Mouse (Mus musculus) myocyte (in vitro differentiated cells): ENCODE data around the gene Mbd6. TPM values are rescaled to one million over a fixed set of nuclear protein-coding genes. Genes with fewer than 3 reads are reported as not detected.

Experiments
- H3K27me3 ChIP-seq: one replicate; pipeline ENCODE4 v1.6.1; 2011; ENCODE audit not compliant: control insufficient read depth, insufficient read depth, insufficient read length
- H3K36me3 ChIP-seq: one replicate; pipeline ENCODE4 v1.6.1; 2011; ENCODE audit not compliant: control insufficient read depth, insufficient read depth
- H3K4me2 ChIP-seq: one replicate; pipeline ENCODE4 v1.6.1; 2011; ENCODE audit warnings: low read depth, control low read depth
- H3K4me3 ChIP-seq: one replicate; pipeline ENCODE4 v1.5.1; 2011; ENCODE audit warnings: mild to moderate bottlenecking, control low read depth, moderate library complexity
- H3K79me2 ChIP-seq: one replicate; pipeline ENCODE4 v1.6.1; 2011; ENCODE audit not compliant: control insufficient read depth, insufficient read depth
- H3ac ChIP-seq: one replicate; pipeline ENCODE4 v1.6.1; 2011; ENCODE audit not compliant: control insufficient read depth, insufficient read length
- CEBPB ChIP-seq: IDR thresholded peaks from 2 replicates; pipeline ENCODE4 v1.6.1; 2011; ENCODE audit warnings: mild to moderate bottlenecking, moderate library complexity; ENCODE audit not compliant: poor library complexity, insufficient read depth, severe bottlenecking
- E2F4 ChIP-seq: IDR thresholded peaks from one replicate; pipeline ENCODE4 v1.6.1; 2011; ENCODE audit warnings: mild to moderate bottlenecking, control low read depth, moderate library complexity; ENCODE audit not compliant: insufficient read depth
- MAX ChIP-seq: IDR thresholded peaks from one replicate; pipeline ENCODE4 v1.6.1; 2011; ENCODE audit warnings: low read depth, mild to moderate bottlenecking, control low read depth
- MYOD1 ChIP-seq, 3 experiments: IDR thresholded peaks; one replicate each; pipeline ENCODE4 v1.6.1; 2011; ENCODE audit warnings: control low read depth in 2 of 3, low read depth in 2 of 3, mild to moderate bottlenecking in 2 of 3, moderate library complexity in 1 of 3; ENCODE audit not compliant: insufficient read length in 2 of 3, control insufficient read depth in 1 of 3
- MYOG ChIP-seq, 3 experiments: IDR thresholded peaks; one replicate each; pipeline ENCODE4 v1.6.1; 2011; ENCODE audit warnings: control low read depth in 2 of 3, low read depth in 2 of 3, mild to moderate bottlenecking in 2 of 3; ENCODE audit not compliant: insufficient read length in 2 of 3, control insufficient read depth in 1 of 3, insufficient read depth in 1 of 3
- POLR2A ChIP-seq: IDR thresholded peaks from one replicate; pipeline ENCODE4 v1.6.1; 2011; ENCODE audit warnings: low read depth, mild to moderate bottlenecking, control low read depth, moderate library complexity; ENCODE audit not compliant: insufficient read length
- POLR2AphosphoS2 ChIP-seq: IDR thresholded peaks from one replicate; pipeline ENCODE4 v1.6.1; 2011; ENCODE audit warnings: low read depth, control low read depth; ENCODE audit not compliant: insufficient read length
- REST ChIP-seq: IDR thresholded peaks from one replicate; pipeline ENCODE4 v1.6.1; 2011; ENCODE audit warnings: mild to moderate bottlenecking, control low read depth, moderate library complexity; ENCODE audit not compliant: insufficient read depth, insufficient read length
- SRF ChIP-seq: IDR thresholded peaks from one replicate; pipeline ENCODE4 v1.6.1; 2011; ENCODE audit warnings: low read depth; ENCODE audit not compliant: control insufficient read depth, insufficient read length
- TCF12 ChIP-seq: IDR thresholded peaks from one replicate; pipeline ENCODE4 v1.6.1; 2011; ENCODE audit warnings: mild to moderate bottlenecking, control low read depth; ENCODE audit not compliant: poor library complexity, insufficient read depth, severe bottlenecking
- TCF3 ChIP-seq: IDR thresholded peaks from one replicate; pipeline ENCODE4 v1.6.1; 2011; ENCODE audit warnings: low read depth, control low read depth; ENCODE audit not compliant: insufficient read length
- USF1 ChIP-seq: IDR thresholded peaks from one replicate; pipeline ENCODE4 v1.6.1; 2011; ENCODE audit warnings: low read depth, mild to moderate bottlenecking, control low read depth, moderate library complexity
- polyA plus RNA-seq: library from polyadenylated mRNA; unstranded; fragments of >200 nt; fragmentation: generic; extraction: Trizol; gene quantifications from one replicate; pipeline ENCODE4 v1.2.1, GENCODE M21; 2012; ENCODE audit warnings: missing spikeins

Gene Mbd6
- polyA plus RNA-seq, 1 experiment, result 24.7 TPM

- Histone ChIP-seq H3K27me3 (no peaks in the 10 kb centered on the region), H3K79me2 (peaks cover 35% of the 10 kb centered on the region), H3K36me3 (peaks cover 10% of the 10 kb centered on the region), H3K4me2 (peak overlapping the region; percentile 8), H3ac (no peak overlapping the region), H3K4me3 (no peak overlapping the region)
- TF ChIP-seq MYOD1 (IDR thresholded peaks at IDR 0.05; ENCODE audit: control insufficient read depth in 1 of 3, insufficient read length in 2 of 3, low read depth in 2 of 3) (peak in 1 of 3 experiments; percentile 36), POLR2A (peak; percentile 41), REST (no peak), POLR2AphosphoS2 (peak; percentile 62), MYOG (IDR thresholded peaks at IDR 0.05; ENCODE audit: control insufficient read depth in 1 of 3, insufficient read depth in 1 of 3, insufficient read length in 2 of 3, low read depth in 2 of 3) (peak in 1 of 3 experiments; percentile 36), MAX (no peak), CEBPB (no peak), SRF (no peak)
These were observed 20.4 kb downstream of the Mbd6 start for GRCm38 (mm10) chr10:127268401-127268800.

- Histone ChIP-seq H3K79me2 (peaks cover 35% of the 10 kb centered on the region), H3K4me3 (peak overlapping the region; percentile 60), H3ac (peak overlapping the region; percentile 61), H3K27me3 (peaks cover 10% of the 10 kb centered on the region), H3K36me3 (no peaks in the 10 kb centered on the region), H3K4me2 (peak overlapping the region; percentile 85)
- TF ChIP-seq CEBPB, result no peak
- no peak for TF ChIP-seq REST
- TF ChIP-seq E2F4, result no peak
- no peak for TF ChIP-seq POLR2AphosphoS2
- TF ChIP-seq SRF, result no peak
- no peak for TF ChIP-seq MYOD1 (IDR thresholded peaks at IDR 0.05; ENCODE audit: control insufficient read depth in 1 of 3, insufficient read length in 2 of 3, low read depth in 2 of 3)
- no peak for TF ChIP-seq MYOG (IDR thresholded peaks at IDR 0.05; ENCODE audit: control insufficient read depth in 1 of 3, insufficient read depth in 1 of 3, insufficient read length in 2 of 3, low read depth in 2 of 3)
- no peak for TF ChIP-seq USF1
- TF ChIP-seq TCF12, result no peak
- TF ChIP-seq TCF3, result no peak
- no peak for TF ChIP-seq POLR2A
- no peak for TF ChIP-seq MAX
These were observed 21.5 kb downstream of the Mbd6 start for GRCm38 (mm10) chr10:127267318-127267717.

GRCm38 (mm10) chr10:127266112-127267091 lies 22.4 kb downstream of the Mbd6 start, which contains the start of gene Dctn2:
Gene Dctn2, plus strand, starts transcription at chr10:127266368.
- peak; percentile 84 for TF ChIP-seq POLR2AphosphoS2
- no peak for TF ChIP-seq E2F4
- TF ChIP-seq POLR2A, result peak; percentile 81
- TF ChIP-seq SRF, result peak; percentile 66
- Histone ChIP-seq H3K4me3 (peak within 1 kb of the TSS; percentile 60), H3K36me3 (no peaks in the 10 kb centered on the region), H3K79me2 (peaks cover 35% of the 10 kb centered on the region), H3ac (peak within 1 kb of the TSS; percentile 61), H3K4me2 (peak within 1 kb of the TSS; percentile 85), H3K27me3 (peaks cover 17% of the 10 kb centered on the region)

- H3ac ChIP-seq, result peak overlapping the region; percentile 61
- H3K36me3 ChIP-seq, result no peaks in the 10 kb centered on the region
- peaks cover 35% of the 10 kb centered on the region for H3K79me2 ChIP-seq
- TF ChIP-seq SRF (no peak), USF1 (peak; percentile 65)
- H3K4me3 ChIP-seq, result peak overlapping the region; percentile 60
- peaks cover 17% of the 10 kb centered on the region for H3K27me3 ChIP-seq
- peak overlapping the region; percentile 78 for H3K4me2 ChIP-seq
These were observed 23.1 kb downstream of the Mbd6 start for GRCm38 (mm10) chr10:127265727-127266111.

- H3K4me3 ChIP-seq, result no peak overlapping the region
- no peak overlapping the region for H3K4me2 ChIP-seq
- TF ChIP-seq TCF3 (no peak), CEBPB (no peak), MAX (no peak), TCF12 (no peak), POLR2A (no peak), USF1 (no peak), E2F4 (no peak), REST (no peak), SRF (no peak), MYOD1 (IDR thresholded peaks at IDR 0.05; ENCODE audit: control insufficient read depth in 1 of 3, insufficient read length in 2 of 3, low read depth in 2 of 3) (no peak), MYOG (IDR thresholded peaks at IDR 0.05; ENCODE audit: control insufficient read depth in 1 of 3, insufficient read depth in 1 of 3, insufficient read length in 2 of 3, low read depth in 2 of 3) (no peak), POLR2AphosphoS2 (no peak)
- H3K27me3 ChIP-seq, result peaks cover 21% of the 10 kb centered on the region
- H3K79me2 ChIP-seq, result peaks cover 35% of the 10 kb centered on the region
- no peak overlapping the region for H3ac ChIP-seq
- H3K36me3 ChIP-seq, result no peaks in the 10 kb centered on the region
These were observed 23.8 kb downstream of the Mbd6 start for GRCm38 (mm10) chr10:127264971-127265370.
